Mouse (Mus musculus): ENCODE measurements around the gene Igfbpl1. TPM values are rescaled to one million over a fixed set of nuclear protein-coding genes. Genes with fewer than 3 reads are reported as not detected.

Gene Igfbpl1
- total RNA-seq (2023) = not detected

GRCm38 (mm10) chr4:45826275-45827040 is at the start of gene Igfbpl1:
Gene Igfbpl1 (minus strand): TSS chr4:45826923.

GRCm38 (mm10) chr4:45848109-45848824 is 21.5 kb upstream of the Igfbpl1 start, which contains the start of gene Stra6l:
Gene Stra6l (plus strand): TSS chr4:45848664.

GRCm38 (mm10) chr4:45798964-45799363 is 27.8 kb downstream of the Igfbpl1 start, which contains the start of gene Aldh1b1:
Gene Aldh1b1 (plus strand): TSS chr4:45799022.

Other genes starting within 250 kb of the Igfbpl1 start
- 1 to 10 TPM; 6.2 to 7.9 TPM for gene Aldh1b1, start 27.9 kb downstream of the Igfbpl1 start, total RNA-seq (2023)
- gene Stra6l, start 21.7 kb upstream of the Igfbpl1 start, total RNA-seq (2023) = not detected
- gene Ccdc180, start 63.4 kb upstream of the Igfbpl1 start, total RNA-seq (2023) = under 1 TPM in 1 of 2 experiments, not detected in 1; 0.21 TPM
- gene Tdrd7, start 138.4 kb upstream of the Igfbpl1 start, total RNA-seq (2023) = 1 to 10 TPM; 3.7 to 5.0 TPM
- gene Tmod1, start 212.0 kb upstream of the Igfbpl1 start, total RNA-seq (2023) = not detected